Mouse (Mus musculus): ENCODE measurements around the gene Adamts5. TPM values are rescaled to one million over a fixed set of nuclear protein-coding genes. Genes with fewer than 3 reads are reported as not detected.

Gene Adamts5
- polyA plus RNA-seq, 1 experiment from 2014 or later = 4.5 TPM

Other genes with a start within 250 kb of the Adamts5 start
- 35.1 and 37.2 TPM in 2 replicates for gene Adamts1, start 98.7 kb downstream of the Adamts5 start, polyA plus RNA-seq (2015; fragmentation: Nextera tagmentation; extraction: Ambion mirVana)